Mouse (Mus musculus) urinary bladder, postnatal 4 days (tissue): Measurements from ENCODE around the gene Kap.
"Not testable (repeated sequence)": the region's sequence is repeated elsewhere in the genome, so short reads cannot be mapped to it uniquely, and the experiment has no call there.

Source experiments
- DNase-seq, 2 experiments: peaks; one replicate each; pipeline ENCODE4 v3.0.0; 2021 to 2022; ENCODE audit warnings: low spot score in 2 of 2

Gene Kap

GRCm38 (mm10) chr6:133853526-133853925 lies at the start of gene Kap:
Gene Kap, minus strand, starts transcription at chr6:133853762.
- DNase-seq = no peak

- DNase-seq = no peak
Observed at GRCm38 (mm10) chr6:133885871-133886415, 32.4 kb upstream of the Kap start.

GRCm38 (mm10) chr6:133883446-133883985 lies 30.0 kb upstream of the Kap start:
- DNase-seq = no peak

GRCm38 (mm10) chr6:133875906-133876462 lies 22.4 kb upstream of the Kap start:
- no peak for DNase-seq

- no peak for DNase-seq
Observed at GRCm38 (mm10) chr6:133872667-133873066, 19.1 kb upstream of the Kap start.

DNA sequence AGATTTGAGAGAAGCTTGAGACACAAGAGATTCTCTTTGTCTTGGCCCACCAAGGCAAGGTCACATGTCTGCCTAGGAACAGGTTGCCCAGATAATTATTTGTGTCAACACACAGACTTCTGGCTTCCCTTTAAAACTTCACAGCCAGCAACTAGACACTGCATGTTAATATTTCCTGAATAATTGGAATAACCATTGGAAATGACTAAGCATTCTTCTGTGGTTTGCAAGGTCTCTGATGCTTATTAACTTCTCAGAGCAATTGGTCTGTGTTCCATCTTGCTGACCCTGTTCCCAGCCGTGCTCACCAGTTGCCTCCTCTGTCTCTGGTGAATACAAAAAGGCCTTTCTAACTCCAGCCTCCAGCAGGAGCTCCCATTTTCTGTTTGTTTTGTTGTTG lies 17.6 kb upstream of the Kap start:
- DNase-seq = no peak

GRCm38 (mm10) chr6:133868381-133868780 lies 14.8 kb upstream of the Kap start:
- no peak for DNase-seq

- no peak for DNase-seq
Observed at GRCm38 (mm10) chr6:133855871-133856270, 2.3 kb upstream of the Kap start.

- no peak for DNase-seq
Observed at GRCm38 (mm10) chr6:133849359-133849758, 4.2 kb downstream of the Kap start.

DNA sequence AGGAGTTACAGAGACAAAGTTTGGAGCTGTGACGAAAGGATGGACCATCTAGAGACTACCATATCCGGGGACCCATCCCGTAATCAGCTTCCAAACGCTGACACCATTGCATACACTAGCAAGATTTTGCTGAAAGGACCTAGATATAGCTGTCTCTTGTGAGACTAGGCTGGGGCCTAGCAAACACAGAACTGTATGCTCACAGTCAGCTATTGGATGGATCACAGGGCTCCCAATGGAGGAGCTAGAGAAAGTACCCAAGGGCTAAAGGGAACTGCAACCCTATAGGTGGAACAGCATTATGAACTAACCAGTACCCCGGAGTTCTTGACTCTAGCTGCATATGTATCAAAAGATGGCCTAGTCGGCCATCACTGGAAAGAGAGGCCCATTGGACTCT lies 4.7 kb downstream of the Kap start:
- DNase-seq = not testable (repeated sequence)

DNA sequence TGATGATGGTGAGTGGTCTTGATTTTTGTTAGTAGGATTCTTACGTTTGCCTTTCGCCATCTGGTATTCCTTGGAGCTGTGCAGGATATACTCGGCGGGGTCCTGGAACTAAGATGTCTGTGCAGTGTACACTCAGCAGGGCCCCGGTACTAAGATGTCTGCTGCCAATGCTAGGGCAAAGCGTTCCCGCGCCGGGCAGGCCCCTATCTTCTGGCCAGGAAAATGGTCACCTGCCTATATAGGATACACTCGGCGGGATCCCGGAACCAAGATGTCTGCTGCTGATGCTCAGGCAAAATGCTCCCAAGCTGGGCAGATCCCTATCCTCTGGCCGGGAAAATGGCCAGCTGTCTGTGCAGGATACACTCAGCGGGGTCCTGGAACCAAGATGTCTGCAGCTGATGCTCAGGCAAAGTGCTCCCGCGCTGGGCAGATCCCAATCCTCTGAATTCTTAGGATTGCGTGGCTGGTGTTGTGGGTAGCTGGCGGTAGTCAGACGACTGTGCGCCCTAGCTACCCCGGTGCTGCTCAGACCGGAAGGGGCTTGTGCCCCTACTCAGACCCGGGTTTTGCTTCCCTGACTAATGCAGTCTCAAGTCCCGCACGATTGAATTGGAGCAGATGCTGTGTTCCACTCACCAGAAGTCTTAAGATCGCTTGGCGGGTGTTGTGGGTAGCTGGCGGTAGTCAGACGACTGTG lies 15.1 kb downstream of the Kap start:
- DNase-seq = not testable (repeated sequence)

DNA sequence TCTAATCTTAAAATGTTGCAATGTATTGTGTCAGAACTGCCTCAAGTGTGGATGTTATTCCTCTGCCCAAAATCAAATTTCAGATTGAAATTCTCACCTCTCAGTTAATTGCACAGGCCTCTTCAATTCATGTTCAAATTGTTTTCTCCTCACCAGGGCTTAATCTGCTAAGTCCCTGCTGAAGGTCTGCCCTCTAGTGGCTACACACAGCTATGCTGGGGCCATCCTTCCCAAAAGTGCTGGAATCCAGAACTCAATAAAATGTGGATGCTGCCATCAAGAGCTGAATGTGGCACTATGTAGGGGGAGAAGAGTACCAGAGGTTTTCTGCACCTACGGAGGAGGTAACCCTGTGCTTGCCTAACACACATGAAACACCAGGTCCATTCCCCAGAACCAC lies 41.2 kb downstream of the Kap start:
- no peak for DNase-seq
